Mouse (Mus musculus): Measurements from ENCODE around the gene Atp2c2.
A peak's percentile ranks its signal among the peaks of the same experiment; 100 is the strongest.

The Atp2c2 gene

GRCm38 (mm10) chr8:119699549-119700134 is at the start of gene Atp2c2:
Gene Atp2c2, plus strand, starts transcription at chr8:119700009.
- DNase-seq (ENCODE audit: low read depth, low spot score): no peak

GRCm38 (mm10) chr8:119651324-119651723 is 48.5 kb upstream of the Atp2c2 start:
- DNase-seq (ENCODE audit: low read depth, low spot score): no peak

- peak; percentile 22 for DNase-seq (ENCODE audit: low read depth, low spot score)
These were observed 42.9 kb upstream of the Atp2c2 start for GRCm38 (mm10) chr8:119656709-119657464.

DNA sequence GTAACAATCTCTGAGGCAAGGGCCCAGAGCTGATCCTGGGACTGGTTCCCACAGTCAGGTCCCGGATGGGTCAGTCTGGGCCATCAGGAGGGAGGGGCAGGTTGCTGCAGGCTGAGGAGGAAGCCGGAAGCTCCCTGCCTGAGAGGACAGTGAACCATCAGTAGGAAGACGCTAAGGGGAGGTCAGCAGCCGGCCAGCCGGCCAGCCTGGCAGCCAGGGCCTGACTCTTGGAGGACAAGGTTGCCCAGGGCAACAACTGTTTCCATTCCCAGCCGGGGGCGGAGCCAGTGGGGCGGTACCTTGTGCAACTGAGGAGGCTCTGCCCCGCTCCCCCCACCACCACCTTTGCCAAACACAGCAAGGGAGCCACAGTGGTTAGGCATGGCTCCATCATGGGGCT is 38.7 kb upstream of the Atp2c2 start:
- DNase-seq (ENCODE audit: low read depth, low spot score): peak; percentile 4

- no peak for DNase-seq (ENCODE audit: low read depth, low spot score)
These were observed 37.9 kb upstream of the Atp2c2 start for GRCm38 (mm10) chr8:119661892-119662291.

DNA sequence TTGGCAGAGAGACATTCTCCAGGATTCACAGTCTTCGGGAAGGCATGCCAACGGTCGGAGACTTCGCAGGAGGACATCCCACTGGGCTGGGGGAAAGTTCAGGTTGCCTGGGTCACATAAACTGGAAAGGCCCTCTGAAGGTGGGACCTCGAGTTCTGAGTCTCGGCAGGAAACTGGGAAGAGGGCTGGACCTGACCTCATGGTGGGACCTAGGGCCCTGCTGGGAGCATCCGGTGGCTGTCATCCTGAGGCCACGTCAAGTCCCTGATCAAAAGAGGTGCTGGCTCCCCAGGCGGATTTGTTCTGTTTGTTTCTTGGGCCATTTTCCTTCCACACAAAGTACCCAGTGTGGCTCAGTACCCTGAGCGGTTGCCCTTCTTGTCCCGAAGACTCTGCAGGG is 36.4 kb upstream of the Atp2c2 start:
- no peak for DNase-seq (ENCODE audit: low read depth, low spot score)

GRCm38 (mm10) chr8:119665270-119665669 is 34.5 kb upstream of the Atp2c2 start:
- no peak for DNase-seq (ENCODE audit: low read depth, low spot score)

GRCm38 (mm10) chr8:119666219-119666951 is 33.4 kb upstream of the Atp2c2 start, which contains the start of gene Wfdc1:
Gene Wfdc1, plus strand, starts transcription at chr8:119666365.
- DNase-seq (ENCODE audit: low read depth, low spot score): no peak

- no peak for DNase-seq (ENCODE audit: low read depth, low spot score)
These were observed 31.4 kb upstream of the Atp2c2 start for GRCm38 (mm10) chr8:119668447-119668846.

DNA sequence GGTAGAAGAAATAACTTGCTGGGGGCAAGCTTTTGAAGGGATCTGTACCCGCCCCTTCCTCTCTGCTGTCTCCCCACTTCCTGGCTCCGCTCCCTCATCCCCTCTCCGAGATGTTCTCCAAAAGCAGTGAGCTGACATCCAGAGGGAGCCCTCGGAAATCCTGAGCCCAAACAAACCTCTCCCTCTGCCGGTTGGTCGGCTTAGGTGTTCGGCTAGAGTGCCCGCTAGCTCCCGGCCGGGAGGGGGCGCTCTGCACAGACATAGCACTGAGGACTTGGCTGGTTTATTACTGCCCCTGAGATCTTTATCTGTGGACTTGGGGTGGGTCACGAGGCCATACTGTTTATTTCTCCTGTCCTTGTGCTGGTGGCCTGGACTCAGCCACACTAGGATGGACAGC is 30.5 kb upstream of the Atp2c2 start:
- no peak for DNase-seq (ENCODE audit: low read depth, low spot score)

- no peak for DNase-seq (ENCODE audit: low read depth, low spot score)
These were observed 29.3 kb upstream of the Atp2c2 start for GRCm38 (mm10) chr8:119670419-119671091.

DNA sequence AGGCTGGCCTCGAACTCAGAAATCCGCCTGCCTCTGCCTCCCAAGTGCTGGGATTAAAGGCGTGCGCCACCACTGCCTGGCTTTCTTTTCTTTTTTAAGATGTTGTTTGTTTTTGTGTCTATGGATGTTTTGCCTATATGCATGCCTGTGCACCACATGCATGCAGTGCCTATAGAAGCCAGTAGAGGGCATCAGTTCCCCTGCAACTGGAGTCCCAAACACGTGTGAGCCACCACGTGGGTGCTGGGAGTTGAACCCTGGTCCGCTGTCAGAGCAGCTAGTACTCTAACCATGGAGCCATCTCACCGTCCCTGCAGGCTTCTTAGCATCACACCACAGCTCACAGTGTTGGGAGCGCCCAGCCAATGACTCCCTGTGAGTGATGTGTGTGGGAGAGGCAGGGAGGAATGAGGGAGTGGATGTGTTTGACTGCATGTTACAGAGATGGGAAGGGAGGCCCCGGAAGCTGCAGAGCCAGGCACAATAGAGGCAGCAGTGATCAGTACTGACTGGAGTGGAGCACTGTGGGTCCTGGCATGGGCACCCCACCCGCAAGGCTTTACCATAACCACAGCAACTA is 25.7 kb upstream of the Atp2c2 start:
- no peak for DNase-seq (ENCODE audit: low read depth, low spot score)

DNA sequence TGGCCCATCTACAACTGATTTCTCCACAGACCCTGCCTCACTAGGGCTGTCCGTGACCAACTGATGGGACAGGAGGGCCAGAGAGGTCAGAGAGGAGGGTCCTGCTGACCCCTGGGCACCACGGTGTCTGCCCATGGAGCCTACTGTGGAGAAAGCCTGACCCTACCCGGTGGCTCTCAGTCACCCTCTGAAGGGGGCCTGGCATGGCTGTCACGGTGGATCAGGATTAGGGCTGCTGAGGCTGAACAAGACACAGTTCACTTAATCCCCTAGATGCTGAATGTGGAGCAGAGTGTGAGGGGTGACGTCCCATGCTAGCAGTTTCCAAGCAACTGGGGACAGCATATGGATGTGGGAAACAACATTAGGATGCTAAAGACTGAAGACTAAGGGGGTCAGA is 24.4 kb upstream of the Atp2c2 start:
- DNase-seq (ENCODE audit: low read depth, low spot score): no peak

DNA sequence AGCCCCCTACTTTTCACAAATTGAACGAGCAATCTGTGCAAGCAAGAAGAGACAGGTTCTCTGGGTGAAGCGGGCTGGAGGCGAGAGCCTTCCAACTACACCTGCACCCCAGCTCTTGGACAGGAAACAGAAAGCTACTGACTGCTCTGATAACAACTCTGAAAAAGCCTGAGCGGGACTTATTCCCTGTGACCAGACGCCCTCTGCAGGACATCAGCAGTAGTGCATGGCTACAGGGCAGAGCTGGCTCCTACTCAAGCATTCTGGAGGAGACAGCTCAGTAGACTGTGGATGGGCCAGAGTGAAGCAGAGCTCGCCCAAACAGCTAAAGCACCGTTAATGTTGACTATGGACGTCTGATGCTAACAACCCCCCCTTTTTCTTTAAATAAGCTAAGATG is 23.4 kb upstream of the Atp2c2 start:
- peak; percentile 87 for DNase-seq (ENCODE audit: low read depth, low spot score)

DNA sequence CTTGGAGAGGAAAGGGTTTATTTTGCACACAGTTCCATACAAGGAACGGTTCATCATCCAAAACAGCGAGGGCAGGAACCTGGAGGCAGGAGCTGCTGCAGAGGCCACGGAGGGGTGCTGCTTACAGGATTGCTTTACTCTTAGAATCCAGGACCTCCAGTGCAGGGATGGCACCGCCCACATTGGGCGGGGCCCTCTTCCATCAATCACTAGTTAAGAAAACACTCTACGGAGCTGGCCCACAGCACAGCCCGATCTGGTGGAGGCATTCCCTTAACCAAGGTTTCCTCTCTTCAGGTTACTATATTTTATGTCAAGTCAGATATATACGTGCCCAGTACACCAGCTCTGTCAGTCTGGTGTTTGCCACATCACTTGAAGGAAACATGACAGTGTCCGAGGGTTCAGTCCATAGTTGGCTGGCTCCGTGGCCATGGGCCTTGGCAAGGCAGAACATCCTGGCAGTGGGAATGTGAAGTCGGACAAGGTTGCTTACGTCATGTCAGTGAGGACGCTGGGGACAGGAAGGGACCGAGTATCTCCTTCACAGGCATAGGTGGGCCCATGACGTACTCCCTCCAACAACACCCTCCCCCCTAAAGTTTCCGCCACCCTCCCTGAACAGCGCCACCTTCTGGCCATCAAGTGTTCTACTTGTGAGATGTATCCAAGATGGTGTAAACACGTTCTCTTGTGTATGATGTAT is 21.5 kb upstream of the Atp2c2 start:
- DNase-seq (ENCODE audit: low read depth, low spot score): no peak

GRCm38 (mm10) chr8:119679184-119679583 is 20.6 kb upstream of the Atp2c2 start:
- no peak for DNase-seq (ENCODE audit: low read depth, low spot score)

- DNase-seq (ENCODE audit: low read depth, low spot score): no peak
These were observed 9.2 kb upstream of the Atp2c2 start for GRCm38 (mm10) chr8:119690602-119691001.

DNA sequence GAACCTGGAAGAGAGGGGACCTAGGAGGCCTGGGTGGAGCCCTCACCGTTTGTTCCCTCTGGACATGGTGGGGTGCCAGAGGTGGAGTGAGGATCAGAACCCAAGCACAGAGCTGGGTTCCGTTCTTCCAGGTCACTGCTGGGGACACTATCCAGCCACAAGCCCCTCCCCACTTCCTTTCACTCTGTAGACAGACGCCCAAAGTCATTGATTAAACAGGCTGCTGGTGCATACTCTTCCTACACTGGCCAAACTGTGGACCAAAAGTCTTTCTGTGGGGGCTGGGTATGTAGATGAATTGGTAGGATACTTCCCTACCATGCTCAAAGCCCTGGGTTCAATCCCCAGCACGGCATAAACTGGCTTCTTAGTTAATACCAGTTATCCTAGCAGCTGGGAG is 7.8 kb upstream of the Atp2c2 start:
- no peak for DNase-seq (ENCODE audit: low read depth, low spot score)

- no peak for DNase-seq (ENCODE audit: low read depth, low spot score)
These were observed 5.1 kb upstream of the Atp2c2 start for GRCm38 (mm10) chr8:119694696-119695095.

GRCm38 (mm10) chr8:119697163-119697562 is 2.6 kb upstream of the Atp2c2 start:
- DNase-seq (ENCODE audit: low read depth, low spot score): no peak

DNA sequence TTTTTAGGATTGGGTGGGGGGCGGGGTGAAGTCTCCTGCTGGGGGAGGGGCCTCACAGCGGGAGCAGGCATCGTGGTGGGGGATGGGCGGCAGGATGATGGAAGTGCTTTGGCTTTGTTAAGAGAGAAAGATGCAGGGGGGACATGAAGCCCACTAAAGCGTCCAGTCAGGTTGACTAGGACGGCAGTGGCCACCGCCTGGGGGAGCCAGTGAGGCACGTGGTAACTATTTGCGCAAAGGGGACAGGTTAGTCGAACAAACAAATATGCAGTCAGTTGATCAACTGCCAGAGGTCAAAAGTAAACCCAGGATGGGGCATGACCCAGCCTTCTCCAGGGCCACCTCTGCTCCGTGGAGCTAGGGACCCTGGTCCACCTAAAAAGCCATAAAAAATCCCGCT is 849 bp upstream of the Atp2c2 start:
- DNase-seq (ENCODE audit: low read depth, low spot score): no peak

All from 3T3-L1 (cell line).